Mouse (Mus musculus) cerebellum, adult 2 months (tissue): ENCODE data around the gene Gstm3. TPM values are rescaled to one million over a fixed set of nuclear protein-coding genes. Genes with fewer than 3 reads are reported as not detected.
"Not testable (repeated sequence)": the region's sequence is repeated elsewhere in the genome, so short reads cannot be mapped to it uniquely, and the experiment has no call there.

Experiments used
- DNase-seq, 2 experiments: peaks; one replicate each; pipeline ENCODE4 v3.0.0; 2021
- H3K27ac ChIP-seq: fragments of 200-500 bp; 2 replicates; pipeline ENCODE4 v1.5.1; 2012; ENCODE audit warnings: low read length, control low read depth, inconsistent platforms; ENCODE audit not compliant: insufficient read depth
- H3K27me3 ChIP-seq: fragments of 200-500 bp; 2 replicates; pipeline ENCODE4 v1.6.1; 2012; ENCODE audit warnings: inconsistent platforms, mild to moderate bottlenecking, low read length, moderate library complexity; ENCODE audit not compliant: control insufficient read depth, insufficient read depth
- H3K4me1 ChIP-seq: fragments of 200-500 bp; 2 replicates; pipeline ENCODE4 v1.6.1; 2011; ENCODE audit warnings: low read length; ENCODE audit not compliant: control insufficient read depth, insufficient read depth
- H3K4me3 ChIP-seq: fragments of 200-500 bp; replicated peaks from 2 replicates; pipeline ENCODE3; 2011; ENCODE audit warnings: mild to moderate bottlenecking, low read depth, low read length, control low read depth; ENCODE audit not compliant: insufficient read depth
- CTCF ChIP-seq: fragments of 200-500 bp; IDR thresholded peaks from 2 replicates; pipeline ENCODE4 v1.5.1; 2011; ENCODE audit warnings: low read depth, mild to moderate bottlenecking, control low read depth, low read length, moderate library complexity, borderline replicate concordance; ENCODE audit not compliant: insufficient read depth
- POLR2A ChIP-seq: fragments of 200-500 bp; IDR thresholded peaks from 2 replicates; pipeline ENCODE4 v1.6.1; 2011; ENCODE audit warnings: low read length, control low read depth, borderline replicate concordance; ENCODE audit not compliant: insufficient read depth
- WGBS: fragments of 180-500 bp; shearing (Covaris S2); methylation state at CpG from one replicate; pipeline ENCODE4 v1.1.7; 2018; 5-methylcytosine and 5-hydroxymethylcytosine counted together
- polyA plus RNA-seq: library from polyadenylated mRNA; depleted of rRNA; stranded (reverse); fragments of >200 nt; gene quantifications from 2 replicates; pipeline ENCODE4 v1.2.3, GENCODE M21; 2012

Gene Gstm3
- polyA plus RNA-seq, 1 experiment = not detected

GRCm38 (mm10) chr3:107984471-107984870, 15.4 kb upstream of the Gstm3 start:
- Histone ChIP-seq H3K27me3 (no peaks in the 10 kb centered on the region), H3K4me1 (no peaks in the 10 kb centered on the region), H3K4me3 (no peak overlapping the region), H3K27ac (no peak overlapping the region)
- 84% methylated on average over 5 of the region's 5 CpGs for WGBS
- no peak for DNase-seq
- no peak for TF ChIP-seq CTCF
- TF ChIP-seq POLR2A = no peak

GRCm38 (mm10) chr3:107983771-107984170, 14.7 kb upstream of the Gstm3 start:
- no peak overlapping the region for H3K27ac ChIP-seq
- 72% methylated on average over 3 of the region's 3 CpGs for WGBS
- no peaks in the 10 kb centered on the region for H3K27me3 ChIP-seq
- no peaks in the 10 kb centered on the region for H3K4me1 ChIP-seq
- DNase-seq = no peak
- TF ChIP-seq POLR2A (no peak), CTCF (no peak)
- no peak overlapping the region for H3K4me3 ChIP-seq

GRCm38 (mm10) chr3:107982726-107983125, 13.6 kb upstream of the Gstm3 start:
- TF ChIP-seq POLR2A = no peak
- no peak for TF ChIP-seq CTCF
- 64% methylated on average over 6 of the region's 6 CpGs for WGBS
- Histone ChIP-seq H3K4me1 (no peaks in the 10 kb centered on the region), H3K4me3 (no peak overlapping the region), H3K27me3 (no peaks in the 10 kb centered on the region), H3K27ac (no peak overlapping the region)
- no peak for DNase-seq

- Histone ChIP-seq H3K27ac (no peak overlapping the region), H3K27me3 (no peaks in the 10 kb centered on the region), H3K4me3 (no peak overlapping the region), H3K4me1 (no peaks in the 10 kb centered on the region)
- DNase-seq = no peak
- 57% methylated on average over 3 of the region's 3 CpGs for WGBS
- no peak for TF ChIP-seq POLR2A
- no peak for TF ChIP-seq CTCF
These were observed 12.2 kb upstream of the Gstm3 start for GRCm38 (mm10) chr3:107981261-107981660.

GRCm38 (mm10) chr3:107977691-107978090, 8.6 kb upstream of the Gstm3 start:
- Histone ChIP-seq H3K4me1 (no peaks in the 10 kb centered on the region), H3K4me3 (no peak overlapping the region), H3K27ac (no peak overlapping the region), H3K27me3 (no peaks in the 10 kb centered on the region)
- DNase-seq = no peak
- TF ChIP-seq POLR2A = no peak
- no peak for TF ChIP-seq CTCF
- 84% methylated on average over 3 of the region's 3 CpGs for WGBS

GRCm38 (mm10) chr3:107974237-107974636, 5.2 kb upstream of the Gstm3 start:
- no peak overlapping the region for H3K27ac ChIP-seq
- DNase-seq = no peak
- WGBS = 93% methylated on average over 1 of the region's 1 CpGs
- H3K4me1 ChIP-seq = no peaks in the 10 kb centered on the region
- no peak for TF ChIP-seq CTCF
- TF ChIP-seq POLR2A = no peak
- no peak overlapping the region for H3K4me3 ChIP-seq
- H3K27me3 ChIP-seq = no peaks in the 10 kb centered on the region

- DNase-seq = no peak
- TF ChIP-seq POLR2A (no peak), CTCF (no peak)
- Histone ChIP-seq H3K27ac (no peak overlapping the region), H3K4me3 (no peak overlapping the region), H3K4me1 (no peaks in the 10 kb centered on the region), H3K27me3 (no peaks in the 10 kb centered on the region)
- 89% methylated on average over 3 of the region's 3 CpGs for WGBS
These were observed 3.0 kb upstream of the Gstm3 start for GRCm38 (mm10) chr3:107972070-107972469.

GRCm38 (mm10) chr3:107971101-107971500, 2.0 kb upstream of the Gstm3 start:
- H3K4me1 ChIP-seq, DNase-seq: not testable (repeated sequence)

More at GRCm38 (mm10) chr3:107971101-107971500, 2.0 kb upstream of the Gstm3 start:
- not testable (repeated sequence) for H3K27ac ChIP-seq, H3K4me3 ChIP-seq, H3K27me3 ChIP-seq
- 38% methylated on average over 3 of the region's 3 CpGs for WGBS
